Mouse (Mus musculus): Measurements from ENCODE around the gene Oxtr.
A peak's percentile ranks its signal among the peaks of the same experiment; 100 is the strongest.

GRCm38 (mm10) chr6:112490625-112491242 is 991 bp upstream of the Oxtr start:
- TF ChIP-seq CTCF (IDR thresholded peaks at IDR 0.05; ENCODE audit: low read depth) (peak; percentile 93), EP300 (IDR thresholded peaks at IDR 0.05; ENCODE audit: low read depth) (no peak)

All from liver, postnatal 0 days (tissue).